In genomic region chr16:4077384-4078061, GRCm38 (mm10) we compare ENCODE assay signal across 8 mouse cellular contexts. TPM values are rescaled to one million over a fixed set of nuclear protein-coding genes. Genes with fewer than 3 reads are reported as not detected.
A peak's percentile ranks its signal among the peaks of the same experiment; 100 is the strongest.
DNase-seq lines count a peak whose midpoint lies in the region; ATAC-seq and TF ChIP-seq lines count a peak whose summit lies in the region.

Gene Trap1 (minus strand): TSS chr16:4077827.

- H3K79me2 ChIP-seq in C2C12 (ENCODE audit: control insufficient read depth, insufficient read depth): peaks cover 52% of the 10 kb centered on the region

- H3K36me3 ChIP-seq in C2C12 (ENCODE audit: control insufficient read depth, insufficient read depth): no peaks in the 10 kb centered on the region
- H3K36me3 ChIP-seq in erythroblast, embryonic 14.5 days (ENCODE audit: control insufficient read depth): peaks cover 20% of the 10 kb centered on the region
- H3K36me3 ChIP-seq in heart, embryonic 12.5 days: peaks cover 15% of the 10 kb centered on the region
- peaks cover 5% of the 10 kb centered on the region; the same call in 1 of the 2 replicates for H3K36me3 ChIP-seq in kidney, postnatal 0 days (ENCODE audit: insufficient read depth, low read length)
- H3K36me3 ChIP-seq in liver, embryonic 11.5 days (ENCODE audit: control insufficient read depth, insufficient read depth, low read length): peaks cover 5% of the 10 kb centered on the region; the same call in 1 of the 2 replicates
- H3K36me3 ChIP-seq in stomach, embryonic 14.5 days (ENCODE audit: control insufficient read depth, insufficient read depth, low read length): peaks cover 6% of the 10 kb centered on the region

- H3K4me3 ChIP-seq in C2C12 (ENCODE audit: insufficient read depth, poor library complexity, severe bottlenecking): peak within 1 kb of the TSS; percentile 76
- peak within 1 kb of the TSS; percentile 86 for H3K4me3 ChIP-seq in erythroblast, embryonic 14.5 days (replicated peaks)
- peak within 1 kb of the TSS; percentile 97 for H3K4me3 ChIP-seq in heart, embryonic 12.5 days
- peak within 1 kb of the TSS; percentile 92 for H3K4me3 ChIP-seq in kidney, postnatal 0 days (replicated peaks; ENCODE audit: low read depth, low read length)
- H3K4me3 ChIP-seq in liver, embryonic 11.5 days (ENCODE audit: low read depth, low read length): peak within 1 kb of the TSS; percentile 86
- H3K4me3 ChIP-seq in stomach, embryonic 14.5 days (ENCODE audit: low read depth, low read length): peak within 1 kb of the TSS; percentile 88

- H3K27me3 ChIP-seq in C2C12 (ENCODE audit: control insufficient read depth, insufficient read depth, insufficient read length): no peaks in the 10 kb centered on the region
- H3K27me3 ChIP-seq in erythroblast, embryonic 14.5 days (ENCODE audit: control insufficient read depth): no peaks in the 10 kb centered on the region
- H3K27me3 ChIP-seq in heart, embryonic 12.5 days (replicated peaks): no peaks in the 10 kb centered on the region
- H3K27me3 ChIP-seq in kidney, postnatal 0 days (ENCODE audit: insufficient read depth, low read length): no peaks in the 10 kb centered on the region
- H3K27me3 ChIP-seq in liver, embryonic 11.5 days (replicated peaks; ENCODE audit: control insufficient read depth, insufficient read depth, low read length): no peaks in the 10 kb centered on the region
- H3K27me3 ChIP-seq in stomach, embryonic 14.5 days (ENCODE audit: control insufficient read depth, insufficient read depth, low read length): no peaks in the 10 kb centered on the region

- H3K4me2 ChIP-seq in heart, embryonic 12.5 days: peak within 1 kb of the TSS; percentile 69
- peak within 1 kb of the TSS; percentile 70 for H3K4me2 ChIP-seq in kidney, postnatal 0 days (ENCODE audit: low read length)
- H3K4me2 ChIP-seq in liver, embryonic 11.5 days: peak within 1 kb of the TSS; percentile 82
- peak within 1 kb of the TSS; percentile 63 for H3K4me2 ChIP-seq in stomach, embryonic 14.5 days (replicated peaks; ENCODE audit: low read depth, low read length)

- DNase-seq in brain, embryonic 14.5 days (ENCODE audit: low read depth): peak; percentile 94
- peak; percentile 93 for DNase-seq in kidney, postnatal 0 days (ENCODE audit: low spot score)
- peak; percentile 94 for DNase-seq in liver, embryonic 11.5 days (ENCODE audit: low spot score)
- DNase-seq in naive thymus-derived CD4-positive, alpha-beta T cell, adult 2 months (ENCODE audit: low read depth): peak; percentile 96

- under 1% methylated on average over 58 of the region's 58 CpGs for WGBS in heart, embryonic 12.5 days
- under 1% methylated on average over 58 of the region's 58 CpGs for WGBS in kidney, postnatal 0 days
- under 1% methylated on average over 58 of the region's 58 CpGs for WGBS in liver, embryonic 11.5 days
- WGBS in stomach, embryonic 14.5 days: under 1% methylated on average over 58 of the region's 58 CpGs

- H3K9me3 ChIP-seq in erythroblast, embryonic 14.5 days (ENCODE audit: control insufficient read depth, low read length): no peaks in the 10 kb centered on the region
- no peaks in the 10 kb centered on the region for H3K9me3 ChIP-seq in heart, embryonic 12.5 days (replicated peaks)
- no peaks in the 10 kb centered on the region for H3K9me3 ChIP-seq in kidney, postnatal 0 days (replicated peaks; ENCODE audit: low read length)
- no peaks in the 10 kb centered on the region for H3K9me3 ChIP-seq in liver, embryonic 11.5 days (ENCODE audit: control insufficient read depth, low read length)
- H3K9me3 ChIP-seq in stomach, embryonic 14.5 days (ENCODE audit: control insufficient read depth, low read depth, low read length): no peaks in the 10 kb centered on the region

- peak within 1 kb of the TSS; percentile 88 for H3K9ac ChIP-seq in heart, embryonic 12.5 days
- H3K9ac ChIP-seq in kidney, postnatal 0 days (ENCODE audit: low read depth, low read length): peak within 1 kb of the TSS; percentile 92
- peak within 1 kb of the TSS; percentile 90 for H3K9ac ChIP-seq in liver, embryonic 11.5 days (ENCODE audit: low read depth, low read length)
- peak within 1 kb of the TSS; percentile 81 for H3K9ac ChIP-seq in stomach, embryonic 14.5 days (replicated peaks; ENCODE audit: low read depth, low read length)

- peak within 1 kb of the TSS; percentile 86 for H3ac ChIP-seq in C2C12 (ENCODE audit: control insufficient read depth, insufficient read length, low read depth)

- TF ChIP-seq CTCF in C2C12 (IDR thresholded peaks at IDR 0.05; ENCODE audit: control insufficient read depth, insufficient read depth, insufficient read length): no peak
- no peak for TF ChIP-seq CTCF in brain, embryonic 14.5 days (IDR thresholded peaks at IDR 0.05; ENCODE audit: borderline replicate concordance, extremely low read depth, insufficient read depth, insufficient read length)
- no peak for TF ChIP-seq CTCF in kidney, postnatal 0 days (IDR thresholded peaks at IDR 0.05; ENCODE audit: low read depth)

- peak within 1 kb of the TSS; percentile 85 for H3K27ac ChIP-seq in heart, embryonic 12.5 days (ENCODE audit: poor library complexity, severe bottlenecking)
- H3K27ac ChIP-seq in kidney, postnatal 0 days: peak within 1 kb of the TSS; percentile 90
- H3K27ac ChIP-seq in liver, embryonic 11.5 days (ENCODE audit: low read depth, low read length): peak within 1 kb of the TSS; percentile 85
- H3K27ac ChIP-seq in stomach, embryonic 14.5 days (ENCODE audit: low read length): peak within 1 kb of the TSS; percentile 69; the same call in 1 of the 2 replicates

- TF ChIP-seq POLR2A in brain, embryonic 14.5 days (IDR thresholded peaks at IDR 0.05; ENCODE audit: borderline replicate concordance, extremely low read depth, insufficient read depth, insufficient read length, poor library complexity, severe bottlenecking): peak; percentile 37; the same call in 1 of the 2 replicates

- peak; percentile 95 for ATAC-seq in heart, embryonic 12.5 days (ENCODE audit: insufficient number of reproducible peaks, low FRiP score)
- ATAC-seq in kidney, postnatal 0 days (replicated peaks; ENCODE audit: low FRiP score, low read depth): peak; percentile 96
- ATAC-seq in liver, embryonic 11.5 days (replicated peaks; ENCODE audit: low FRiP score): peak; percentile 97
- ATAC-seq in stomach, embryonic 14.5 days (ENCODE audit: insufficient number of reproducible peaks, insufficient read depth, low FRiP score, low read depth): peak; percentile 97

- peaks cover 44% of the 10 kb centered on the region for H3K4me1 ChIP-seq in erythroblast, embryonic 14.5 days (ENCODE audit: control insufficient read depth)
- peaks cover 45% of the 10 kb centered on the region for H3K4me1 ChIP-seq in heart, embryonic 12.5 days (replicated peaks)
- H3K4me1 ChIP-seq in kidney, postnatal 0 days (replicated peaks; ENCODE audit: insufficient read depth, low read length): peaks cover 8% of the 10 kb centered on the region
- H3K4me1 ChIP-seq in liver, embryonic 11.5 days (replicated peaks; ENCODE audit: control insufficient read depth, insufficient read depth, low read length): peaks cover 23% of the 10 kb centered on the region
- no peaks in the 10 kb centered on the region for H3K4me1 ChIP-seq in stomach, embryonic 14.5 days (ENCODE audit: control insufficient read depth, insufficient read depth, low read length)

- H3K79me3 ChIP-seq in C2C12 (ENCODE audit: low read depth): peaks cover 44% of the 10 kb centered on the region

TF ChIP-seq in C2C12, 6 proteins besides CTCF, POLR2A, EP300 and RAD21:
- TF ChIP-seq MYOG (IDR thresholded peaks at IDR 0.05; ENCODE audit: control insufficient read depth, extremely low read depth, insufficient read length) (no peak), CEBPB (IDR thresholded peaks at IDR 0.05; ENCODE audit: low read depth) (no peak), MYOD1 (IDR thresholded peaks at IDR 0.05; ENCODE audit: control insufficient read depth, insufficient read length, low read depth) (no peak), MAX (IDR thresholded peaks at IDR 0.05) (peak; percentile 92), USF1 (IDR thresholded peaks at IDR 0.05; ENCODE audit: low read depth) (no peak), FOSL1 (IDR thresholded peaks at IDR 0.05; ENCODE audit: insufficient read depth, low read length, poor library complexity, severe bottlenecking) (no peak)

RNA-seq across cellular contexts. Expression of gene Trap1, which starts in this region (rescaled TPM):
- 90.4 TPM for polyA plus RNA-seq in C2C12 (2012; fragmentation: generic; extraction: Trizol)
- polyA plus RNA-seq in brain, embryonic 14.5 days (2012; rRNA removed): 55.1 and 65.9 TPM in 2 replicates
- 18.1 and 22.1 TPM in 2 replicates for polyA plus RNA-seq in erythroblast, embryonic 14.5 days (2012)
- 97.3 and 102 TPM in 2 replicates for polyA plus RNA-seq in heart, embryonic 12.5 days (2016; fragmentation: Nextera tagmentation; extraction: Ambion mirVana)
- polyA plus RNA-seq in kidney, postnatal 0 days (2015; fragmentation: Nextera tagmentation; extraction: Ambion mirVana): 89.9 and 94.6 TPM in 2 replicates
- 147 and 157 TPM in 2 replicates for polyA plus RNA-seq in liver, embryonic 11.5 days (2014; fragmentation: Nextera tagmentation; extraction: Ambion mirVana)
- polyA plus RNA-seq in stomach, embryonic 14.5 days (2014; fragmentation: Nextera tagmentation; extraction: Ambion mirVana): 93.4 and 94.0 TPM in 2 replicates

Comparison
In these comparisons a context has a peak if more than half of its experiments do, and no peak if none do; other contexts are left out.
1. Peak in every context shown above with its lines: DNase-seq, ATAC-seq, H3K4me3 ChIP-seq and H3K27ac ChIP-seq.